Mouse (Mus musculus): ENCODE measurements around the gene Eif5b. TPM values are rescaled to one million over a fixed set of nuclear protein-coding genes. Genes with fewer than 3 reads are reported as not detected.

The Eif5b gene
- polyA plus RNA-seq, 1 experiment from 2014 or later, result 32.1 TPM

Other genes starting within 250 kb of the Eif5b start
- gene Tsga10, start 131.6 kb upstream of the Eif5b start, polyA plus RNA-seq (2014; fragmentation: Nextera tagmentation; extraction: Ambion mirVana), result 7.2 and 8.4 TPM in 2 replicates
- 6.4 and 8.7 TPM in 2 replicates for gene Lipt1, start 126.3 kb upstream of the Eif5b start, polyA plus RNA-seq (2014; fragmentation: Nextera tagmentation; extraction: Ambion mirVana)
- 30.7 and 34.3 TPM in 2 replicates for gene Mitd1, start 107.6 kb upstream of the Eif5b start, polyA plus RNA-seq (2014; fragmentation: Nextera tagmentation; extraction: Ambion mirVana)
- gene Mrpl30, start 107.5 kb upstream of the Eif5b start, polyA plus RNA-seq (2014; fragmentation: Nextera tagmentation; extraction: Ambion mirVana), result 240 and 248 TPM in 2 replicates
- gene Lyg2, start 81.5 kb upstream of the Eif5b start, polyA plus RNA-seq (2014; fragmentation: Nextera tagmentation; extraction: Ambion mirVana), result not detected in 2 replicates
- not detected in 2 replicates for gene Lyg1, start 40.3 kb upstream of the Eif5b start, polyA plus RNA-seq (2014; fragmentation: Nextera tagmentation; extraction: Ambion mirVana)
- gene Txndc9, start 117 bp upstream of the Eif5b start, polyA plus RNA-seq (2014; fragmentation: Nextera tagmentation; extraction: Ambion mirVana), result 136 and 146 TPM in 2 replicates
- gene Rev1, start 131.8 kb downstream of the Eif5b start, polyA plus RNA-seq (2014; fragmentation: Nextera tagmentation; extraction: Ambion mirVana), result 31.7 and 36.1 TPM in 2 replicates